Mouse (Mus musculus): ENCODE measurements around the gene Polr3b. TPM values are rescaled to one million over a fixed set of nuclear protein-coding genes. Genes with fewer than 3 reads are reported as not detected.

The Polr3b gene
- polyA plus RNA-seq, 1 experiment from 2014 or later, result 18.2 TPM

- WGBS, result 89% methylated on average over 14 of the region's 14 CpGs
- no peak overlapping the region for H3K27ac ChIP-seq
- 0 out of 2 replicates have a peak, but pooled peaks cover 7% of the 10 kb centered on the region for H3K4me1 ChIP-seq
- H3K4me3 ChIP-seq, result no peak overlapping the region
- no peaks in the 10 kb centered on the region for H3K27me3 ChIP-seq (ENCODE audit: poor library complexity, severe bottlenecking)
- DNase-seq (ENCODE audit: extremely low spot score, low spot score), result no peak
- H3K36me3 ChIP-seq (replicated peaks), result no peaks in the 10 kb centered on the region
- no peaks in the 10 kb centered on the region for H3K9me3 ChIP-seq
These were observed 31.1 kb upstream of the Polr3b start for GRCm38 (mm10) chr10:84590956-84591355.

GRCm38 (mm10) chr10:84591640-84592148 is 30.4 kb upstream of the Polr3b start:
- H3K4me1 ChIP-seq, result 0 out of 2 replicates have a peak, but pooled peaks cover 7% of the 10 kb centered on the region
- no peaks in the 10 kb centered on the region for H3K27me3 ChIP-seq (ENCODE audit: poor library complexity, severe bottlenecking)
- H3K4me3 ChIP-seq, result no peak overlapping the region
- 82% methylated on average over 2 of the region's 2 CpGs for WGBS
- H3K36me3 ChIP-seq (replicated peaks), result no peaks in the 10 kb centered on the region
- H3K27ac ChIP-seq, result no peak overlapping the region
- H3K9me3 ChIP-seq, result no peaks in the 10 kb centered on the region
- DNase-seq (ENCODE audit: extremely low spot score, low spot score), result no peak

GRCm38 (mm10) chr10:84592745-84593144 is 29.3 kb upstream of the Polr3b start:
- H3K4me1 ChIP-seq, result 0 out of 2 replicates have a peak, but pooled peaks cover 7% of the 10 kb centered on the region
- H3K9me3 ChIP-seq, result no peaks in the 10 kb centered on the region
- no peak overlapping the region for H3K4me3 ChIP-seq
- WGBS, result 61% methylated on average over 3 of the region's 3 CpGs
- H3K27me3 ChIP-seq (ENCODE audit: poor library complexity, severe bottlenecking), result no peaks in the 10 kb centered on the region
- no peaks in the 10 kb centered on the region for H3K36me3 ChIP-seq (replicated peaks)
- H3K27ac ChIP-seq, result no peak overlapping the region
- DNase-seq (ENCODE audit: extremely low spot score, low spot score), result no peak

- no peaks in the 10 kb centered on the region for H3K9me3 ChIP-seq
- no peak for DNase-seq (ENCODE audit: extremely low spot score, low spot score)
- H3K4me1 ChIP-seq, result 0 out of 2 replicates have a peak, but pooled peaks cover 7% of the 10 kb centered on the region
- no peaks in the 10 kb centered on the region for H3K27me3 ChIP-seq (ENCODE audit: poor library complexity, severe bottlenecking)
- no peak overlapping the region for H3K4me3 ChIP-seq
- H3K36me3 ChIP-seq (replicated peaks), result no peaks in the 10 kb centered on the region
- WGBS, result 79% methylated on average over 3 of the region's 3 CpGs
- H3K27ac ChIP-seq, result no peak overlapping the region
These were observed 24.8 kb upstream of the Polr3b start for GRCm38 (mm10) chr10:84597127-84597785.

GRCm38 (mm10) chr10:84598172-84598571 is 23.9 kb upstream of the Polr3b start:
- 0 out of 2 replicates have a peak, but pooled peaks cover 2% of the 10 kb centered on the region for H3K4me1 ChIP-seq
- no peak overlapping the region for H3K4me3 ChIP-seq
- no peak for DNase-seq (ENCODE audit: extremely low spot score, low spot score)
- WGBS, result 49% methylated on average over 1 of the region's 1 CpGs
- H3K9me3 ChIP-seq, result no peaks in the 10 kb centered on the region
- H3K27ac ChIP-seq, result no peak overlapping the region
- no peaks in the 10 kb centered on the region for H3K36me3 ChIP-seq (replicated peaks)
- H3K27me3 ChIP-seq (ENCODE audit: poor library complexity, severe bottlenecking), result no peaks in the 10 kb centered on the region

GRCm38 (mm10) chr10:84600136-84600535 is 22.0 kb upstream of the Polr3b start:
- 90% methylated on average over 6 of the region's 6 CpGs for WGBS
- Histone ChIP-seq H3K9me3 (no peaks in the 10 kb centered on the region), H3K4me1 (no peaks in the 10 kb centered on the region), H3K27ac (no peak overlapping the region), H3K4me3 (no peak overlapping the region), H3K27me3 (ENCODE audit: poor library complexity, severe bottlenecking) (no peaks in the 10 kb centered on the region), H3K36me3 (replicated peaks) (no peaks in the 10 kb centered on the region)
- no peak for DNase-seq (ENCODE audit: extremely low spot score, low spot score)

GRCm38 (mm10) chr10:84604335-84604734 is 17.8 kb upstream of the Polr3b start:
- no peaks in the 10 kb centered on the region for H3K36me3 ChIP-seq (replicated peaks)
- no peak overlapping the region for H3K4me3 ChIP-seq
- no peaks in the 10 kb centered on the region for H3K9me3 ChIP-seq
- no peaks in the 10 kb centered on the region for H3K4me1 ChIP-seq
- no peak for DNase-seq (ENCODE audit: extremely low spot score, low spot score)
- no peak overlapping the region for H3K27ac ChIP-seq
- H3K27me3 ChIP-seq (ENCODE audit: poor library complexity, severe bottlenecking), result no peaks in the 10 kb centered on the region
- whole genome bisulfite sequencing, result 66% methylated on average over 1 of the region's 1 CpGs

- no peak for DNase-seq (ENCODE audit: extremely low spot score, low spot score)
- H3K4me3 ChIP-seq, result no peak overlapping the region
- H3K4me1 ChIP-seq, result peaks cover 5% of the 10 kb centered on the region; the same call in 1 of the 2 replicates
- H3K9me3 ChIP-seq, result no peaks in the 10 kb centered on the region
- no peak overlapping the region for H3K27ac ChIP-seq
- H3K27me3 ChIP-seq (ENCODE audit: poor library complexity, severe bottlenecking), result no peaks in the 10 kb centered on the region
- WGBS, result 87% methylated on average over 3 of the region's 3 CpGs
- no peaks in the 10 kb centered on the region for H3K36me3 ChIP-seq (replicated peaks)
These were observed 13.7 kb upstream of the Polr3b start for GRCm38 (mm10) chr10:84608361-84608760.

GRCm38 (mm10) chr10:84610324-84610723 is 11.8 kb upstream of the Polr3b start:
- H3K9me3 ChIP-seq, result no peaks in the 10 kb centered on the region
- H3K4me3 ChIP-seq, result no peak overlapping the region
- no peak overlapping the region; the same call in 1 of the 2 replicates for H3K27ac ChIP-seq
- no peaks in the 10 kb centered on the region for H3K27me3 ChIP-seq (ENCODE audit: poor library complexity, severe bottlenecking)
- WGBS, result 72% methylated on average over 4 of the region's 4 CpGs
- no peaks in the 10 kb centered on the region for H3K36me3 ChIP-seq (replicated peaks)
- H3K4me1 ChIP-seq, result peaks cover 5% of the 10 kb centered on the region; the same call in 1 of the 2 replicates
- DNase-seq (ENCODE audit: extremely low spot score, low spot score), result no peak

- Histone ChIP-seq H3K27me3 (ENCODE audit: poor library complexity, severe bottlenecking) (no peaks in the 10 kb centered on the region), H3K27ac (no peak overlapping the region; the same call in 1 of the 2 replicates)
- 76% methylated on average over 3 of the region's 3 CpGs for WGBS
These were observed 11.3 kb upstream of the Polr3b start for GRCm38 (mm10) chr10:84610783-84611182.

GRCm38 (mm10) chr10:84611664-84612063 is 10.4 kb upstream of the Polr3b start:
- WGBS, result 50% methylated on average over 3 of the region's 3 CpGs
- Histone ChIP-seq H3K27ac (no peak overlapping the region), H3K27me3 (ENCODE audit: poor library complexity, severe bottlenecking) (no peaks in the 10 kb centered on the region), H3K4me1 (peaks cover 5% of the 10 kb centered on the region; the same call in 1 of the 2 replicates), H3K9me3 (no peaks in the 10 kb centered on the region), H3K4me3 (no peak overlapping the region), H3K36me3 (replicated peaks) (no peaks in the 10 kb centered on the region)
- DNase-seq (ENCODE audit: extremely low spot score, low spot score), result no peak

More at GRCm38 (mm10) chr10:84610783-84611182, 11.3 kb upstream of the Polr3b start:
- H3K4me3 ChIP-seq, result no peak overlapping the region
- no peaks in the 10 kb centered on the region for H3K9me3 ChIP-seq
- H3K36me3 ChIP-seq (replicated peaks), result no peaks in the 10 kb centered on the region
- peaks cover 5% of the 10 kb centered on the region; the same call in 1 of the 2 replicates for H3K4me1 ChIP-seq
- no peak for DNase-seq (ENCODE audit: extremely low spot score, low spot score)

GRCm38 (mm10) chr10:84612281-84612680 is 9.8 kb upstream of the Polr3b start:
- Histone ChIP-seq H3K36me3 (replicated peaks) (no peaks in the 10 kb centered on the region), H3K27ac (no peak overlapping the region), H3K4me3 (no peak overlapping the region), H3K27me3 (ENCODE audit: poor library complexity, severe bottlenecking) (no peaks in the 10 kb centered on the region), H3K4me1 (peaks cover 5% of the 10 kb centered on the region; the same call in 1 of the 2 replicates), H3K9me3 (no peaks in the 10 kb centered on the region)
- DNase-seq (ENCODE audit: extremely low spot score, low spot score), result no peak
- WGBS, result 79% methylated on average over 2 of the region's 2 CpGs

GRCm38 (mm10) chr10:84613366-84613765 is 8.7 kb upstream of the Polr3b start:
- H3K4me3 ChIP-seq, result no peak overlapping the region
- H3K9me3 ChIP-seq, result no peaks in the 10 kb centered on the region
- peaks cover 5% of the 10 kb centered on the region; the same call in 1 of the 2 replicates for H3K4me1 ChIP-seq
- WGBS, result 89% methylated on average over 8 of the region's 8 CpGs
- no peak overlapping the region for H3K27ac ChIP-seq
- DNase-seq (ENCODE audit: extremely low spot score, low spot score), result no peak
- no peaks in the 10 kb centered on the region for H3K36me3 ChIP-seq (replicated peaks)
- no peaks in the 10 kb centered on the region for H3K27me3 ChIP-seq (ENCODE audit: poor library complexity, severe bottlenecking)

Data from forebrain, embryonic 10.5 days (tissue).